Mouse (Mus musculus) cerebellum, adult 8-10 months (tissue): Measurements from ENCODE around the gene Ngfr.
"Not testable (repeated sequence)": the region's sequence is repeated elsewhere in the genome, so short reads cannot be mapped to it uniquely, and the experiment has no call there.

Source experiments
- DNase-seq: peaks from one replicate; pipeline ENCODE4 v3.0.0; 2022

The Ngfr gene

DNA sequence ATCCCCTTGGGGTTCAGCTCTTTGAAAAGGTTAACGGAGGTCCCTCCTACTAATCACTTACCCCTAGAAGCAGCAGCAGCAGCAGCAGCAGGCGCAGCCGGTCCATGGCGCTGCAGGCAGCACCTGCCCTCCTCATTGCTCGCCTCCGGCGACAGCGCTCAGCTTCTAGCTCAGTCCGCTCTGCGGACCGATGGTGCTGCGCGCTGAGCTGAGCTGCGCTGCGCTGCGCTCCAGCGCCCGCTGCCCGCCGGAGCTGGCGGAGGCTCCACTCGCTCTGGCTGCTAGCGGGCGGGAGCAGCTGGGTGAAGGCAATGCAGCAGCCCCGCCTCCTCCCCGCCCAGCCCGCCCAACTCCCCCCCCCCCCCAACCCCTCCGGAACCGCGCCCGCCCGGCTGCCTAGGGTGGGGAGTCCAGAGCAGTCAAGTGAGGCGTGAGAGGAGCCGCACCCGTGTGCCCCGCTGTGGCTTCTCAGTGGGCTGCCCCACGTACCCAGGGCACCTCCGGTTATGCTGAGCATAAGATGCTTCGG lies at the start of gene Ngfr:
Gene Ngfr, minus strand, starts transcription at position 313 of the 529 bp plus-strand sequence.
- DNase-seq = peak; percentile 10

DNA sequence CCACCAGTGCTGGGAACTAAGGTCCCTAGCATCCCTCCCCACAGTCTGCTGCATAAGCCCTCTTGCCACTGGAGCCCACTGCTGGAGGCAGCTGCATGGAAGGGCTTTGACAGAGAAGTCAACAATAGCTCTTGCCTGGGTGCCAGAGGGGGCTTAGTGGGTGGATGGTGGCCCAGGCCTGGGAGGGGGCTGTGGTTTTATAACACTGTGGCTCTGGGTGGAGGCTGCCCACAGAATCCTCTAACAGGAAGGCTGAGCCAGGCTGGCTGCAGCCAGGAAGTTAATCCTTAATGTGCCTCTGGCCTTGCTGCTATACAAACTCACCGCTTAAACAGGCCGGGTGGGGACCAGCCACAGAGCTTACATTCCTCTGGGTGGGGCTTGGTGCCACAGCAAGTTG lies 47.5 kb upstream of the Ngfr start:
- no peak for DNase-seq

DNA sequence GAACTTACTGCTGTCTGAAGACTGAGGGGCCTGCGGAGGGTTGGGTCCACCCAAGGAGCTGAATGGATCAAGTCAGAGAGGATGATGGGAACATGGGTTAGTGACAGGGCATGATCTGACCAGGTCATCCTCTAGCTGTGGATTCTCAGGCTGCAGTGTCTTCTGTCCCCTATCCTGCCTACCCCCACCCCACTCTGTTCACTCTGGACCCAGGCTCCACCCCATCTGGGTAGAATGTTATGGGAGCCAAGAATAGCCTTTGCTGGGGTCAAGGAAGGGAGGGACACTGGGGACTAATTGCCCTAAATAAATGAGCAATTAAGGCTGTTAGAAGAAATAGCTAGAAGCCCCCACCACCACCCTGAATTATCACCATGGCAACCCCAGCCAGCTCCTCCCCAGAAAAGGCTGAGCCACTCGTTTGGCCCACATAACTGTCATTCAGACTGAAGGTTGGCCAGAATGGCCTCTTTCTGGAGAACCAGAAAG lies 46.0 kb upstream of the Ngfr start:
- DNase-seq = no peak

DNA sequence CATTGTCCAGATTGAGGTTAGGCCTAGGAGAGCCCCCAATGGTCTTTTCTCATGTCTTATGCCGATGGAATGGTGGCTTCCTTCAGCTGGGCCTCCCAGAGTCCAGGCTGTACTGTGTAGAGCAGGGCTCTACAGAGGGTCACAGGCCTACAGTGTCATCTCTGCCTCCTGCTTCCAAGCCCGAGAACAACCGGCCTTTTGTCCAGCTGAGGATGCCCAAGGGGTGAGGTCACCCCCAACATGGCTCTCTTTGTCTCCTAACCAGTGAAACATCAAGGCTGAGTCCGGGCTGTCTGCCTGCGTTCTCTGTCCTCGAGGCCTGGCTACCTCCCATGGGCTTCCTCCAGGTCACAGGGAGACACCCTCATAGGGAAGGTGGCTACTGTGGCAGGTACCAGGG lies 44.9 kb upstream of the Ngfr start:
- DNase-seq = no peak

DNA sequence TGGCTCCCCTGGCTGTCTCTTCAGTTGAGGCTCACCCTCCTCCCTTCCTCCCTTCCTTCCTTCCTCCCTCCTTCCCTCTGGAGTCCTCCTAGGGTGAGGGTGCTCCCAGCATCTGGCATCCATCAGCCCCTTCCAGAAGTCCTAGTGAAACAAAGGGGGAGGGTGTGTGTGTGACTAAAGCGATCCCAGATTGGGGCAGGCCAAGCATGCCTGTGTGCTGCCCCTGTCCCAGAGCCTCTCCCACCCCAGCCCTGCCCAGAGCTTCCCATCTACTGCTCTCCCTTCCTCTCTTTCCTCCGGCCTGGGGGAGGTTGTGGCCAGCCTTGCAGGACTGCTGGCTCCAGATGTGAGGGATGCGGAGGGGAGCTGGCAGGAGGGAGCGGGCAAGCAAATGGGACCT lies 43.8 kb upstream of the Ngfr start:
- DNase-seq = no peak

DNA sequence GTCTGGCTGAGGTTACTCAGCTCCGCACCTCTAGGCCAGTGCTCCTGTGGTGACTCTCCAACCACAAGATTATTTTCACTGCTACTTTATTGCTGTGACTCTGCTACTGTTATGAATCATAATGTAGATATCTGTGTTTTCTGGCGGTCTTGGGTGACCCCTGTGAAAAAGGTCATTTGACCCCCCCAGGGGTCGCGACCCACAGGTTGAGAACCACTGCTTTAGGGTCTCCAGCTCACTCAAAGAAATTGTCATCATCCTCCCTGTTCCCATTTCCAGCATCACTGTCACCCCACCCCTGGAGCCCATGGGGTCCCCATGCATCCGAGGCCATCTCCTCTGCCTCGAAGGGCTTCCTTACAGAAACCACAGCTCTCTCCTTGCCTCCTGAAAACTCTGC lies 43.0 kb upstream of the Ngfr start:
- no peak for DNase-seq

DNA sequence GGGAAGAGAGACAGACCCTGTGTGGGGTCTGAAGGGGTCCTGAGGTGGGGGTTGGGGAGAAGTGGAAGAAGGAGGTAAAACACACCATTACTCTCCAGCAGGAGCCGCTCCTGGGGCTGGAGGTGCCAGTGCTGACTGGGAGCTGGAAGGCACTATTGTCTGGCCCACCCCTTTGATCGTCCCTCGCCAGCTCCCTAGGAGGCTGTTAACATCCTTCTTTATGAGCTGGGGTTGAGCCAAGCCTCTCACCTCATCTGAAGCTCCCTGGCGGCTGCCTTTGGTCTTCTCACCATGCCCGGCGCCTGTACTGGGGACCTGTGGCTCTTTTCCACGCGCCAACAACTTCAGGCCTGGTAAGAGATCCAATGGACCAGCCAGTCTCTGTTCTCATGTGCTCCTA lies 34.9 kb upstream of the Ngfr start:
- DNase-seq = no peak

DNA sequence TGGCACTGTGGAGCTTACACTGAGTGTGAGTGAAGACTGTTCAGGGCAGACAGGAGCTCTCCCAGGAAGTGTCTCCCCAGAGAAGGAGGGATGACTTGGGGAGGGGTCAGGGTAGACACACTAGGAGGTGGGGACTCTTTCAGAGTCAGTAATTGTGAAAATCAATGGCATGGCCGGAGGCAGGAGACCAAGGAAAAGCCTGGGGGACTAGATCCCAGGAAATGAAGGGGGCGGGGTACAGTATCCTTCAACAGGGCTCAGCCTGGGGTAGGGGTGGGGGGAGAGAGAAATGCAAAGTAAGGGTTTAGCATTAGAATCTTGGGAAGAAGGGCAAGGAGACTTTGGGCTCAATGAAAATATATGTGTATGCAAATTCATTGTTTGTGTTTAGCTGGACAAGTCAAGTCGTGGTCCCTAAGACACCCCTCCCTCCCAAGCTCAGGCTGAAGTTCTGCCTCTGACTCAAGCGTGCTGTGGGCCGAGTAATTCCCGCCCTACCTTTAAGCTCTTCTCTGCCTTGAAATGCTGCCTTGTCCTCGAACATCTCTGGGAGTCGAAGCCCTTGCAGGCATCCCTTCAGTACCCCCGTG lies 34.1 kb upstream of the Ngfr start:
- no peak for DNase-seq

DNA sequence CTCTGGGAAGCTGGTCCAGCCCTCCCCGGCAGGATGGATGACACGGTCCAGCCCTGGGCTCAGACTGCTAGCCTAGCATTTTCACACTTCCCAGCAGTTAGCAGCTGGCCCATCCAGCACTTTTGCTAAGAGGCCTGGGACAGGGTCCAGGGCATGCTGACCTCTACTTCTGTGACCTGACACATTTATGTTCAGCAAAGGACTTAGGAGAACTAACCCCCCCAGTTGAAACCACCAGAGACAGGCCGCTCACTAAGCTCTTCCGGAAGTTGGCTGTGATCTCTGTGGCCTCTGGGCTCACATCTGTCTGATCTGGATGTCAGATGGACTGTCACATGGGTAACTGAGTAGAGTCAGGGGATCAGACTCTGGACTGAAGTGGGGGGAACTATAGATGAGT lies 33.5 kb upstream of the Ngfr start:
- DNase-seq = no peak

DNA sequence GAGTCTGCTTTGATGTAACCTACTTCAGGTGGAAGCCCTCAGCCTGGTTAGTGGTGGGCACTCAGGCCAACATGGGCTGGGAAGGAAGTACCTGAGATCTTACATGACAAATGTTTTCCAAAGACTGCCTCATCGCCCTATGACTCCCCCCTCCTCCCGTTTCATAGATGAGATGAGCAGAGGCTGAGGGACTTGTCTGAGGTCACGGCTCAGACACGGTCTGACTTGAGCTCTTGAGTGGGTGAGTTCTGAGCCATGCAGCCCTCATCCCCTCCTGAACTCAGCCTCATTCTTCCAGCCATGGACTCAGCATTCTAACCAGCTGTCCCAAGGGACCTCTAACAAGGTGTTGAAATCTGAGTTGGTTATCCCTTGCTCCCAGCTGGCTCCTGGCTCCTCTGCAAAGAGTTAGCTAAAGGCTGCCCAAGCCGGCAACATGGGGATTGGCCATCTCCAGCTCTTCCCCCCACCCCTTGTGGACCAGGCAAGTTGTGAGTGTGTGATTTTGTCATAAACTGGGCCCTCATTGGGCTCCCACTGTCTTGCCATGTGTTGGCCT lies 32.4 kb upstream of the Ngfr start:
- no peak for DNase-seq

DNA sequence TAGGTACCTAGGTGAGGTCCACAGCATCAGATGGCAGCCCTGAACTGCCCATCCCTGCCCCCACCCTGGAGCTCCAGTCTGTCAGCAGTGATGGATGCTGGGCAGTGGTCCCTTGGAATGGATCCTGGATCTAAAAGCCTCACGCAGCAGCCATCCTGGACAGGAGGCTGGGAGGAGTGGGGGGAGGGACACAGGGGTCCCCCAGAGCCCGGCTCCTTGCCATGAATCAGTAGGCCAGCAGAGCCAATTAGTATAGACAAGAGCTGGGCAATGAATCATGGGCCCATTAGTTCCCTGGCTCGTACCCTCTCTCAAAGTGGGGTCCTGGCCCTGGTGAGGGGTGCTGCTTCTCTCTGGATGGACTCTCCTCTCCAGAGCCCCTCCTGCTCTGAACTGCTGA lies 31.5 kb upstream of the Ngfr start:
- DNase-seq = no peak

DNA sequence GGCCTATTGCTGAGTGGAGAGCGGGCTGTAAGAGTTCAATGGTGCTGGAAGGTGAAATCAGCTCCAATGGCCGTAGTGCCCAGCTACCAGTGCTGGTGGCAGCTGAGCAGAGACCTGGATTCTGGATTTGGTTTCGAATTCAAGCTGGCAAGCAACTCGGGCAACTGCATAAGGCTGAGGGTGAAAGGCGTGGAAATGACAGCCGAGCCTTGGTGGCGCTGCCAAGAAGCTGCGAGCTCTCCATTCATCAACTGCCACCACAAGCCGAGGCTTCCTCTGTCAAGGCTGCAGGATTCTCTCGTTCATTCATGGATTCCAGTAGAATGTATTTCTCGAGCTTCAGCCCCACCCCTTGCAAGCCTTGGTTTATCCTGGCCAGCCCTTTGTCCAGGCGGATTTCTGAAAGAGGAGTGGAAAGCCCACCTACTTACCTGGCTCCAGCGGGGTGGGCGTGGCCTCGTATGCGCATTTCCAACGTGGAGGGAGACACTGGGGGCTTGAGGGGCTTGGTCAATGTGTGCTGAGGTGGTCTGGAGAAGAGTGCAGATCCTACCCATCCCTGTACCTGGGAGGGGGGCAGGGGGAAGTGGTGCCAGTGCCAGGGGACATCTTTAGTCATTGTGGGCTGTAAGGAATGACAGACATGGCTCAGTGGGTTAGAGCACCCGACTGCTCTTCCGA lies 30.4 kb upstream of the Ngfr start:
- no peak for DNase-seq

DNA sequence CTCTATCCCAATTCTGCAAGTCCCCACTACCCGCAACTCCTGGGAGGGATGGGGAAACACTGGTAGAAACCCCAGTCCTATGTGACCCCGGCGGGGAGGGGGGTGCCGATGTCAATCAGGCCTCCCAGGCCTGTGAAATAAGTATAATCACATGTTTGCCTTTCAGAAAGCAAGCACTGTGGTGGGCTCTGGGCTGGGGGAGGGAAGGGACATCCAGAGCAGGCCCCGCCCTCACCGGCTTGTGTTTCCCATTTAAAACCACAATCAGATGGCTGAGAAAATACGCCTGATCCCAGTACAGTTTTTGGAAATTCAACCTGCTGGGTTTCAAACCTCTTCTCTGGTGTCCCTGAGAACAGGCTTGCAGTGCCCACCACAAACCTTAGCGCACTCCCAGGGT lies 27.2 kb upstream of the Ngfr start:
- DNase-seq = no peak

DNA sequence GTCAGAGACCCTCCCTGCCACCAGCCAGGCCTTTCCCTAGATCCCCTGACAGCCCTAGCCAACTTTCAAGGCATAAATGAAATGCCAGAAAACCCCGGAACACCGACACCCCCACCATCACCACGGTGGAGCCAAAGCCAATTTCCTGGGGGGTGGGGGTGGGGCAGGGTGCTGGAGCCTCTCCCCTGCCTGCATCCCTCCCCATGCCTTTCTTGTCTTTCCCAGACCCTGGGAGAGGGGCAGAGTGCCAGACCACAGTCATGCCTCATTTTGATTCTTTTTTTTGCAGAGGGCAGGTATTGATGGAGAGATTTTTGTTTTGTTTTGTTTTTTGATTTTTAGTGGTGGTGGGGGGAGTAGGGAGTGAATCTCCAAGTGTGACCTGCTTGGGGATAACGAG lies 23.7 kb upstream of the Ngfr start:
- DNase-seq = no peak

DNA sequence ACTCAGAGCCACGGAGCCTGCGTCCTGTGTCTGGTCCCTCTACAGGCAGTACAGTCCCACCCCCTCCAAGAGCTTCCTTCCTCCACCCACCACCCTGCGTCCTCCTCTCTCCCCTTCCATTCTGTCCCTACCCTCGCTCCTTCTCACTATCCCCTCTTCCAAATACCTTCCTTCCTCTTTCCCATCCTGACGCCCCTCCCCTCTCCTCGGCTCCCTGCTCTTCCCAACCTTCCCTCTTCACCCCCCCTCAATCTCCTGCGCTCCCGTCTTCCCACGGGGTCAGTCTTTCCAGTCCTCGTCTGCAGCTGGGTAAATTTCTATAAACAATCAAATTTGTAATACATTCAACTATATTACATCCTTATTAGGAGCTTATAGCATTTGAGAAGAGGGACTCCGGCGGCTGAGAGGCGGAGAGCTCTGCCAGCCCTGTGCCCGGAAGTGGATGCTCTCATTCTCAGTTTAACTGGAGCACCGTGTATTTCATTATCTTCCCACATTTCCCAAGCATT lies 22.9 kb upstream of the Ngfr start:
- DNase-seq = no peak

DNA sequence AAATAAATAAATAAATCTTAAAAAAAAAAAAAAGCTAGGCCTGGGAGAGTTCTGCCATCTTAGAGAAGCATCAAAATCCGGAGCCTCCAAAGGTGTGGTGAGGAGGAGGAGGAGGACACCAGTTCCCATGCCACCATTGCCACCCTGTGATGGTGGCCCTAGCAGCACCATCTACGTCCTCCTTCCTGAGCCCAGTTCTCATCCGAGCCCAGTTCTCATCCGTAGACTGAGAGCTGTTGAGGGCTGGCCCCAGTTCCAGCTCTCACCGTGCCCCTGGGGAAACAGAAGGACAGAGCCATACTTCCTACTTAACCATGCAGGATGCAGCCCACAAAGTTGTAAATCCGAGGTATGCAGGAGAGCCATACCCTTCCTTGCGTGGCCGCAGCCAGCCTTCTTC lies 22.4 kb upstream of the Ngfr start:
- no peak for DNase-seq

DNA sequence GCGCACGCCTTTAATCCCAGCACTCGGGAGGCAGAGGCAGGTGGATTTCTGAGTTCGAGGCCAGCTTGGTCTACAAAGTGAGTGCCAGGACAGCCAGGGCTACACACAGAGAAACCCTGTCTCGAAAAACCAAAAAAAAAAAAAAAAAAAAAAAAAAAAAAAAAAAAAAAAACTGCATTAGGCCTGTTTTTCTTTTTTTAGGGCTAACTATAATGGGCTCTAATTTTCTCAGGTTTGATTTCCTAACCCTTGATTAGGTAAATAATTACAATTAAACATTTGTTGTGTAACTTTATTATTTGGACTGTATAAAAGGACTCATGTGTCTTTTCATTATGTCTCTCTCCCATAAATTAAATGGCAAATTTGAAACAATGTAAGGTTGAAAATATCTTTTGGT lies 19.8 kb upstream of the Ngfr start:
- not testable (repeated sequence) for DNase-seq

DNA sequence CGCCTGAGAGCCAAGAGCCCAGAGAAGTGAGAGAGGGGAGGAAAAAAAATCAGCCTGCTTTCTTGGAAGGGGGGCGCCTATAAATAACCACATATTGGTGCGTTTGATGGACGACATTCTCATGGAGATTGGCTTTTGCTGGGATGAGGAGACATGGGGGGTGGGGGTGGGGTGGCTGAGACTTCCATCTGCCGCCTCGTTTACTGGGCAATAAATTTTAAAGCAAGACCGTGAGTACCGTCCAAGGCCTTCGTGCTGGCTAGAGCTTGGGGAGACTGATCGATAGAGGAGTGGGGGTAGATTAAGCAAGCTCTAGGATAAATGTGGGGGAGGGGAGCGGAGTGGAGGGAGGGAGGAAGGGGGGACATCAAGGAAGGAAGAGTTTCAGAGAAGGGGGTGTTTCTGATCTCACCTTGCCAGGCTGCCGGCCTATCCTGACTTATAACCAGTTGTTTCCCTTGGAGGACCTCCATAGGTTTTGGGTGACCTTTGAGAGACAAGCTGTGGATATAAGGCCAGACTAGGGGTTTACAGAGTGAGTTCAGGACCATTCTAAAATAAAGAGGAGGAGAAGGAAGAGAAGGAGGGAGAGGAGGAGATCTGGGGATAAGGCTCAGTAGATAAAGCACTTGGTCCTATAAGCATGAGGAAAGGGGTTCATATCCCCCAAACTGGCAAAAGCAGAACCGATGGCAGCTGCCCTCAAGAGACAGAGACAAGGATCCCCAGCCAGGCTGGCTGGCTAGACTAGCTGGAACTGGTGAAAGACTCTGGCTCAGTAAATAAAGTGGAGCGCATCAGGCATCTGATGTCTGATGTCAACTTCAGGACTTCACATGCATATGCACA lies 10.9 kb upstream of the Ngfr start:
- DNase-seq = no peak

DNA sequence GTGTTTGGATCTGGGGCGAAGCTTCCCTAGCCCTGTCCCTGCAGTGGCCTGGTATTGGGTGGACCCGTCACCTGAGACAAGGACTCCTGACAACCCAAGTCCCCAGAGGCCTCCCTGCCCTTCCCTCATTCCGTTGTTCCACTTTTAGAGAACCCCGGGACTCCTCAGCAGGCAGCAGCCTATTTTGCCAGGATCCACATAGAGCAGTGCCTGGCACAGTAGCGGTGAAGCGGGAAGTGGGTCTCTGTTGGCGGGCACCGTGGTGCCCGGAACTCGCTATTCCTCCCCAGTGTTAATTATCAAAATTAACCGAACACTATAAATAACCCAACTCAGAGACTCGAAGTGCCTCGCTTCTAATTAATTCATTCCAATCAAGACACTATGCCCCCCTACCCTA lies 10.2 kb upstream of the Ngfr start:
- no peak for DNase-seq

DNA sequence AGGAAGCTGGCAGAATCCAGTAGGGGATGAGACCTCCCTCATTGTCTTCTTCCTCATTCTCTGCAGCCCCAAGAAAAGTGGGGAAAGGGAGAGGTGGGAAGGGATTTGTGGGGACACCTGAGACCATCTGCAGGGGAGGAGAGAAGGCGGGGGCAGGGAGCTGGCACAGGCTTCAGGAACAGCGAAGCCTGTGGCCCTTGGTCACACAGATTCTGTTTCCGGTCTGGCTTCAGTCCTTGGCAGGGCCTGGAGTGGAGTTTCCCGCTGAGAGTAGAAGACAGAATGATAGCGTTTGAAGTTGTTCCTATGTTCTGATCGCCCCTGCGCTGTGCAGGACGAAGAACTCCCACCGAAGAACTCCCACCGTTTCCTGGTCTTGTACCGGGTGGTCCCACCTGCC lies 9.2 kb upstream of the Ngfr start:
- DNase-seq = no peak

DNA sequence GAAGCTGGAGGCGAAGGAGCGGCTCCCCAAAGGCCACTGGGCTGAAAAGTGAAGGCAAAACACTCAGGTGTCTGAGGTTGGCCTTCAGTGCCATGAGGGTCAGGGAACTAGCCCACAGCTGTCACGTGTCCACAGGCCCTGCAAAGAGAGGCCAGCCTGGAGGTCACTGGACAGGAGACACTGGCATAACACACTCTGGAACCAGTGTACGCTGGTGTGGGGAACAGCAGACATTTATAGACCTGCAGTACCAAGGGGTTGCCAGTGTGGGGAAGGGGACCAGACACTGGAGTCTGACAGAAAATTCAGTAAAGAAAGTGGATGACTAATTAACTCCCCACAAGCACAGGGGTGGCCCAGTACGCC lies 8.6 kb upstream of the Ngfr start:
- DNase-seq = no peak

DNA sequence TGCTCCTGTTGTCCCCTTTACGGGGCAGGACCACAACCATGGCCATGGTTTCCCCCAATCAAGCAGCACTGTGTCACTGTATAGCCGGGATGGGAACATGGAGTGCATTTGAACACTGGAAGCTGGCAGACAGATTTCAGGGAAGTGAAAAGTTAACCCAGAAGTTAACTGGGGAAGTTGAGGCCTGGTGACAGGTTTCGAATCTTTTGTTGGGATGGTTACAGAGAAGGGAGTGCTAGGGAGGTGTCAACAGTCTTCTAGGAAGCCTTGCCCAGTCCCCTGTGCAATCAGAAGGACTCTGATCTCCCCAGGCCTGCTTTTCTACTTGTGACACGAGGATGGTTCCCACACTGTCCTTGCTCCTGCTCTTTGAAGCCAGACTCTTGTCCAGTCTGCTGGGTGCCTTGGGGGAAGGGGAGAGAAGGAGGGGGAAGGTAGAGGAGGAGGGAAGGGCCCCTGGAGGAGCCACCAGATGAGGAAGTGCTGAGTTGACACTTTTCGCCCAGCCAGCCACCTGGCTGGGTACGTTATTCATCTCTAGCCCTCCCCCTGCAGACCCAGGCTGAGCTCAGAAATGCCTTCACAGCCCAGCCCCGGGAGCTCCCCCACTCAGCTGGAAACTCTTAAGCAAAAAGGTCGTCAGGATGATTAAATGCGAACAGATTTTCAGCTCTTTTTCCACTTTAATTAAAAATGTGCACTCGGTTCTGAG lies 8.1 kb upstream of the Ngfr start:
- no peak for DNase-seq
